Mouse (Mus musculus): ENCODE measurements around the gene Gm49355. TPM values are rescaled to one million over a fixed set of nuclear protein-coding genes. Genes with fewer than 3 reads are reported as not detected.

Gene Gm49355
- polyA plus RNA-seq, 1 experiment: 0.03 TPM

- no peaks in the 10 kb centered on the region for H3K27me3 ChIP-seq (ENCODE audit: control insufficient read depth, insufficient read depth, low read length)
- no peak overlapping the region for H3K27ac ChIP-seq (ENCODE audit: control insufficient read depth, insufficient read depth, low read length)
- H3K4me3 ChIP-seq (ENCODE audit: control insufficient read depth, insufficient read depth, low read length): no peak overlapping the region
- H3K4me1 ChIP-seq (replicated peaks; ENCODE audit: control insufficient read depth, insufficient read depth, low read length): no peaks in the 10 kb centered on the region
- H3K36me3 ChIP-seq (ENCODE audit: control insufficient read depth, insufficient read depth, low read length): no peaks in the 10 kb centered on the region
- TF ChIP-seq POLR2A (IDR thresholded peaks at IDR 0.05; ENCODE audit: control insufficient read depth, extremely low read depth, insufficient read depth, low read length, poor library complexity): no peak
- TF ChIP-seq CTCF (IDR thresholded peaks at IDR 0.05; ENCODE audit: borderline replicate concordance, control insufficient read depth, extremely low read depth, insufficient read depth, low read length, poor library complexity): no peak
- DNase-seq: no peak
- WGBS: 94% methylated on average over 6 of the region's 6 CpGs
These were observed 15.9 kb downstream of the Gm49355 start for GRCm38 (mm10) chr14:12299654-12300053.

- no peaks in the 10 kb centered on the region for H3K36me3 ChIP-seq (ENCODE audit: control insufficient read depth, insufficient read depth, low read length)
- no peaks in the 10 kb centered on the region for H3K27me3 ChIP-seq (ENCODE audit: control insufficient read depth, insufficient read depth, low read length)
- H3K4me3 ChIP-seq (ENCODE audit: control insufficient read depth, insufficient read depth, low read length): no peak overlapping the region
- 92% methylated on average over 4 of the region's 4 CpGs for WGBS
- TF ChIP-seq CTCF (IDR thresholded peaks at IDR 0.05; ENCODE audit: borderline replicate concordance, control insufficient read depth, extremely low read depth, insufficient read depth, low read length, poor library complexity) (no peak), POLR2A (IDR thresholded peaks at IDR 0.05; ENCODE audit: control insufficient read depth, extremely low read depth, insufficient read depth, low read length, poor library complexity) (no peak)
- DNase-seq: no peak
- H3K27ac ChIP-seq (ENCODE audit: control insufficient read depth, insufficient read depth, low read length): no peak overlapping the region
- H3K4me1 ChIP-seq (replicated peaks; ENCODE audit: control insufficient read depth, insufficient read depth, low read length): no peaks in the 10 kb centered on the region
These were observed 16.5 kb downstream of the Gm49355 start for GRCm38 (mm10) chr14:12300275-12300674.

- DNase-seq: no peak
- 83% methylated on average over 3 of the region's 3 CpGs for WGBS
- Histone ChIP-seq H3K27ac (ENCODE audit: control insufficient read depth, insufficient read depth, low read length) (no peak overlapping the region), H3K4me1 (replicated peaks; ENCODE audit: control insufficient read depth, insufficient read depth, low read length) (no peaks in the 10 kb centered on the region), H3K36me3 (ENCODE audit: control insufficient read depth, insufficient read depth, low read length) (no peaks in the 10 kb centered on the region), H3K4me3 (ENCODE audit: control insufficient read depth, insufficient read depth, low read length) (no peak overlapping the region), H3K27me3 (ENCODE audit: control insufficient read depth, insufficient read depth, low read length) (no peaks in the 10 kb centered on the region)
- TF ChIP-seq CTCF (IDR thresholded peaks at IDR 0.05; ENCODE audit: borderline replicate concordance, control insufficient read depth, extremely low read depth, insufficient read depth, low read length, poor library complexity) (no peak), POLR2A (IDR thresholded peaks at IDR 0.05; ENCODE audit: control insufficient read depth, extremely low read depth, insufficient read depth, low read length, poor library complexity) (no peak)
These were observed 16.9 kb downstream of the Gm49355 start for GRCm38 (mm10) chr14:12300677-12301076.

GRCm38 (mm10) chr14:12303106-12303505 lies 19.3 kb downstream of the Gm49355 start:
- H3K36me3 ChIP-seq (ENCODE audit: control insufficient read depth, insufficient read depth, low read length): no peaks in the 10 kb centered on the region
- no peak overlapping the region for H3K27ac ChIP-seq (ENCODE audit: control insufficient read depth, insufficient read depth, low read length)
- no peak for DNase-seq
- H3K4me3 ChIP-seq (ENCODE audit: control insufficient read depth, insufficient read depth, low read length): no peak overlapping the region
- H3K4me1 ChIP-seq (replicated peaks; ENCODE audit: control insufficient read depth, insufficient read depth, low read length): no peaks in the 10 kb centered on the region
- 90% methylated on average over 2 of the region's 2 CpGs for WGBS
- no peaks in the 10 kb centered on the region for H3K27me3 ChIP-seq (ENCODE audit: control insufficient read depth, insufficient read depth, low read length)
- TF ChIP-seq CTCF (IDR thresholded peaks at IDR 0.05; ENCODE audit: borderline replicate concordance, control insufficient read depth, extremely low read depth, insufficient read depth, low read length, poor library complexity) (no peak), POLR2A (IDR thresholded peaks at IDR 0.05; ENCODE audit: control insufficient read depth, extremely low read depth, insufficient read depth, low read length, poor library complexity) (no peak)

- no peak overlapping the region for H3K27ac ChIP-seq (ENCODE audit: control insufficient read depth, insufficient read depth, low read length)
- no peaks in the 10 kb centered on the region for H3K27me3 ChIP-seq (ENCODE audit: control insufficient read depth, insufficient read depth, low read length)
- DNase-seq: no peak
- TF ChIP-seq POLR2A (IDR thresholded peaks at IDR 0.05; ENCODE audit: control insufficient read depth, extremely low read depth, insufficient read depth, low read length, poor library complexity) (no peak), CTCF (IDR thresholded peaks at IDR 0.05; ENCODE audit: borderline replicate concordance, control insufficient read depth, extremely low read depth, insufficient read depth, low read length, poor library complexity) (no peak)
- no peak overlapping the region for H3K4me3 ChIP-seq (ENCODE audit: control insufficient read depth, insufficient read depth, low read length)
- H3K36me3 ChIP-seq (ENCODE audit: control insufficient read depth, insufficient read depth, low read length): no peaks in the 10 kb centered on the region
- 79% methylated on average over 7 of the region's 7 CpGs for WGBS
- no peaks in the 10 kb centered on the region for H3K4me1 ChIP-seq (replicated peaks; ENCODE audit: control insufficient read depth, insufficient read depth, low read length)
These were observed 49.8 kb downstream of the Gm49355 start for GRCm38 (mm10) chr14:12333622-12334021.

GRCm38 (mm10) chr14:12334925-12335324 lies 51.1 kb downstream of the Gm49355 start:
- H3K4me1 ChIP-seq (replicated peaks; ENCODE audit: control insufficient read depth, insufficient read depth, low read length): no peaks in the 10 kb centered on the region
- H3K27me3 ChIP-seq (ENCODE audit: control insufficient read depth, insufficient read depth, low read length): no peaks in the 10 kb centered on the region; the same call in 1 of the 2 replicates
- DNase-seq: no peak
- 51% methylated on average over 7 of the region's 7 CpGs for WGBS
- no peak overlapping the region for H3K27ac ChIP-seq (ENCODE audit: control insufficient read depth, insufficient read depth, low read length)
- no peaks in the 10 kb centered on the region for H3K36me3 ChIP-seq (ENCODE audit: control insufficient read depth, insufficient read depth, low read length)
- TF ChIP-seq POLR2A (IDR thresholded peaks at IDR 0.05; ENCODE audit: control insufficient read depth, extremely low read depth, insufficient read depth, low read length, poor library complexity): no peak
- TF ChIP-seq CTCF (IDR thresholded peaks at IDR 0.05; ENCODE audit: borderline replicate concordance, control insufficient read depth, extremely low read depth, insufficient read depth, low read length, poor library complexity): no peak
- no peak overlapping the region for H3K4me3 ChIP-seq (ENCODE audit: control insufficient read depth, insufficient read depth, low read length)

GRCm38 (mm10) chr14:12337421-12337997 lies 53.7 kb downstream of the Gm49355 start:
- Histone ChIP-seq H3K27ac (ENCODE audit: control insufficient read depth, insufficient read depth, low read length) (no peak overlapping the region), H3K4me1 (replicated peaks; ENCODE audit: control insufficient read depth, insufficient read depth, low read length) (no peaks in the 10 kb centered on the region), H3K4me3 (ENCODE audit: control insufficient read depth, insufficient read depth, low read length) (no peak overlapping the region), H3K36me3 (ENCODE audit: control insufficient read depth, insufficient read depth, low read length) (no peaks in the 10 kb centered on the region), H3K27me3 (ENCODE audit: control insufficient read depth, insufficient read depth, low read length) (peaks cover 4% of the 10 kb centered on the region; the same call in 1 of the 2 replicates)
- no peak for DNase-seq
- WGBS: 25% methylated on average over 8 of the region's 8 CpGs
- TF ChIP-seq CTCF (IDR thresholded peaks at IDR 0.05; ENCODE audit: borderline replicate concordance, control insufficient read depth, extremely low read depth, insufficient read depth, low read length, poor library complexity) (no peak), POLR2A (IDR thresholded peaks at IDR 0.05; ENCODE audit: control insufficient read depth, extremely low read depth, insufficient read depth, low read length, poor library complexity) (no peak)
